Mouse (Mus musculus): ENCODE results near the gene Ivd.

- TF ChIP-seq CTCF (IDR thresholded peaks at IDR 0.05; ENCODE audit: low read depth, low read length) (peak; percentile 86), POLR2A (IDR thresholded peaks at IDR 0.05; ENCODE audit: borderline replicate concordance, low read depth, low read length) (no peak)
These were observed 21.3 kb downstream of the Ivd start for GRCm38 (mm10) chr2:118882840-118883679.

All from bone marrow macrophage, adult 2 months (primary cell).